Mouse (Mus musculus) lung, adult 2 months (tissue): Measurements from ENCODE around the gene Cdk4.
"Not testable (repeated sequence)": the region's sequence is repeated elsewhere in the genome, so short reads cannot be mapped to it uniquely, and the experiment has no call there.

Experiments
- CTCF ChIP-seq: fragments of 200-500 bp; IDR thresholded peaks from 2 replicates; pipeline ENCODE4 v1.5.1; 2011; ENCODE audit warnings: mild to moderate bottlenecking, low read length, control low read depth; ENCODE audit not compliant: insufficient read depth
- POLR2A ChIP-seq: fragments of 200-500 bp; IDR thresholded peaks from 2 replicates; pipeline ENCODE4 v1.6.1; 2011; ENCODE audit warnings: low read depth, mild to moderate bottlenecking, control low read depth, low read length, borderline replicate concordance; ENCODE audit errors: extremely low read depth

- not testable (repeated sequence) for TF ChIP-seq CTCF, POLR2A
Measured at GRCm38 (mm10) chr10:127072270-127072669, 8.9 kb downstream of the Cdk4 start.
